Mouse (Mus musculus): ENCODE measurements around the gene Ampd2.

Gene Ampd2

DNA sequence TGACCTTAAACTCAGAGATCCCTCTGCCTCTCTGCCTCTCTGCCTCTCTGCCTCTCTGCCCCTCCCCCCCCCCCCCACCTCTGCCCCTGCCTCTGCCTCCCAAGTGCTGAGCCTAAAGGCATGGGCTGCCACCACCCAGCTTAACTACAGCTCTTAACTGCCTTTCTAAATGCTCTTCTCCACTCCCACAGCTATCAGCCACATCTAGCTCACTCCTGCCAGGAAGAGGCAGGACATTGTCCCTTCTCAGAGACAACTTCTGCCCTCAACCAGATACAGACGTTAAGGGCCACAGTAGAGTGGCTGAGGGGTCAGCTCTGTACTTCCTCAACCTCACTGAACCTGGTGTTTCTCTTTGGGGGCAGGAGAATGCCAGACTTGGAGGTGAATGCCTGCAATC, 17.6 kb downstream of the Ampd2 start:
- DNase-seq (ENCODE audit: low spot score), result no peak

GRCm38 (mm10) chr3:108067370-108067934, 19.0 kb downstream of the Ampd2 start:
- DNase-seq (ENCODE audit: low spot score), result no peak

- DNase-seq (ENCODE audit: low spot score), result no peak
These were observed 20.9 kb downstream of the Ampd2 start for GRCm38 (mm10) chr3:108065551-108065950.

- DNase-seq (ENCODE audit: low spot score), result no peak
These were observed 21.8 kb downstream of the Ampd2 start for GRCm38 (mm10) chr3:108064672-108065071.

- no peak for DNase-seq (ENCODE audit: low spot score)
These were observed 23.8 kb downstream of the Ampd2 start for GRCm38 (mm10) chr3:108062648-108063047.

DNA sequence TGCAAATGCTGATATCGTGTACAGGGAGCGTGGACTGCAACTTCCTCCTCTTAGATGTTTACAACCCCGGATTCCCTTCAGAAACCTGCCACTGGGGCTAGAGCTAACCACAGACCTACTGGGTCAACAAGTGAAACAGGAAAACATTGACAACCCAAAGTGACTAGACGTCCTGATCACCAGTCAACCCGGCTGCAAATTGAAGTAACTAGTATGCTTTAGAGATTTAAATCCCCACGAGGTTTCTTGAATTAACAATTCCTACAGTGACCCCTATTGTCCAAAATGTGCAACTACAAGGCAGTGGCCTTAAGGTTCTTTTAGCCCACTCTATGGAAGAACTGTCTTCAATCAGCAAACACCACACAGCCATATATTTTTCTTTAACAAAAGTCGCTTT, 25.0 kb downstream of the Ampd2 start:
- no peak for DNase-seq (ENCODE audit: low spot score)

- DNase-seq (ENCODE audit: low spot score), result no peak
These were observed 36.0 kb downstream of the Ampd2 start for GRCm38 (mm10) chr3:108050493-108050892.

GRCm38 (mm10) chr3:108048306-108048705, 38.1 kb downstream of the Ampd2 start:
- no peak for DNase-seq (ENCODE audit: low spot score)

- DNase-seq (ENCODE audit: low spot score), result no peak
These were observed 39.4 kb downstream of the Ampd2 start for GRCm38 (mm10) chr3:108046944-108047655.

DNA sequence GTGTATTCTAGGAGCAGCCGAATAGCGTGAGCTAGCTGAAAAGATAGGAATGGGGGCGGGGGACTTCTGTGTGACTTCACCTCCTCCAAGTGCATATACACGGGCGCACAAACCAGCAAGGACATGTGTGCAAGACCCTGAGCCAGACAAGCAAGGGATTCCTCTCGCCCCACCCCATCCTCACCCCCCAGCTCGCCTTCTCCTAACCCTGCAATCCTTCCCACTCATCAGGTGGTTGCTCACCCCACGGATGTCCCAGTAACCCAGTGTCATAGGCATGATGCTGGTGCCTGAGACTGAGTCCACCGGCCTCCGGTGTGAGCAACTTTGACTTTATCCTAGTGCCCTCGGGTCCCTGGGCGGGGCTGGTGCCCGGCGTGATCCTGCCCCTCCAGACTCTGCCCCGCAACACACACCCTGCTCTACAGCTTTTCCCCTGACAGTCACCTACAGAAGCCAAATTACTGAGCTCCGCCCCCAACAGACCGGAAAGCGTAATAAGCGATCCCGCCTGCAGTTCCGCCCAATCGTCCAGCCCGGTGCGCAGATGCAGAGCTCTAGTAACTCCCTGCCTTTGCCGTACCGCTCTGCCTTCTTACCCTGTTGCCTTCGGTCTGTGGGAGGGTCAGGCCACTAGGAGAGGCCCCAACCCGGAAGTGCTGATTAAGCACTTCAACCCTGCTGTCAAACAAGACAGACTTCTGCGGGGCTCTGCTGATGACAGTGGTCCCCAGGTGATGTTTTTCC, 41.9 kb downstream of the Ampd2 start, which contains the start of gene Gstm4:
Gene Gstm4, minus strand, starts transcription at position 501 of the 747 bp plus-strand sequence.
- peak; percentile 81 for DNase-seq (ENCODE audit: low spot score)

DNA sequence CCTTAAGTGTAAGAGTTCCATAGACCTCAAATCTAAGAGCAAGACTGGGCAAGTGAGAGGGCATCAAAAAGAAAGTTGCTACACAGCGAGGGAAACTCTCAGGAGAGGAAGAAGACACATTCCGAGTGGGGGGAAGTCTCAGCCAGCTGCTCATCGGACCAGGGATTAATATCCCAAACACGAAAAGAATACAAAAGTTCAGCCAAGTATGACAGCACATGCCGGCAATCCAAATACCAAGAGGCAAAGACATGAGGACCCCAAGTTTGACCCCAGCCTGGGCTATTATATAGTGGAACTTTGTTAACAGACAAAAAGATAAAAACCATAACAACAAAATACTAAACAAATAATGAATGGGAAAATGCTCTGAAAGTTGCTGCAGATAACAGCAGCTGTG, 53.3 kb downstream of the Ampd2 start:
- no peak for DNase-seq (ENCODE audit: low spot score)

GRCm38 (mm10) chr3:108032113-108032512, 54.3 kb downstream of the Ampd2 start:
- DNase-seq (ENCODE audit: low spot score), result no peak

DNA sequence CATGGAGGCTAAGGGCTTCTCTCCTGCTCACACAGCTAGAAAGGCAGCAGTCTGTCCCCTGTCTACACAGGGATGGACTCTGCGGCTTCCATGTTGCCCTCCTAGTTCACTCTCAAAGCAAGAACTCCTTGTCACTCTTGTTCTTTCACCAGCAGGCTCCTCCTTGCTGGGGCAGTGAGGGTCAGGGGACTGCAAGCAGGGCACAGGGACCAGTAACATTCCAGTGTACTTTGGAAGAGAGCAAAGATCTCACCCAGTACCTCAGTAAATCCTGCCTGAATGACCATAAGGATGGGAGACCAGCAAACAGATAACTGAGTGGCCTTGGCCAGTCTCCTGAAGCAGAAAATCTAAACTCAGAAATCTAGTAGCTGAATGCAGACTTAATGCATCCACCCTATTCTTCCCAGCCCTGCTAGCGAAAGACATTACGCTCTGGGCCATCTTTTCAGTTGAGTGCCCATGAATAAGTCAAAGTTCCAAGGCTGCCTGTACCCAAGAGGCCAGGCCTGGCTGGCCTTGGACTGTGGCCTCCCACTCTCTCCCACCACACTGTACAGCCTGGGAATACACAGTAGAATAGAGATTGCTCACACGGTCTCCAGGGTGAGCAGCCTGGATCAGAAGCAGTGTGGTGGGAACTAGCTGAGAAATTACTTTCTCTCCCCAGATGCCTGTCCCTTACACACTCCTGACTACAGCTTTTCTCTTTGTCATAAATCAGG, 57.6 kb downstream of the Ampd2 start:
- no peak for DNase-seq (ENCODE audit: low spot score)

- no peak for DNase-seq (ENCODE audit: low spot score)
These were observed 59.9 kb downstream of the Ampd2 start for GRCm38 (mm10) chr3:108026597-108026996.

GRCm38 (mm10) chr3:108026049-108026448, 60.4 kb downstream of the Ampd2 start:
- no peak for DNase-seq (ENCODE audit: low spot score)

DNA sequence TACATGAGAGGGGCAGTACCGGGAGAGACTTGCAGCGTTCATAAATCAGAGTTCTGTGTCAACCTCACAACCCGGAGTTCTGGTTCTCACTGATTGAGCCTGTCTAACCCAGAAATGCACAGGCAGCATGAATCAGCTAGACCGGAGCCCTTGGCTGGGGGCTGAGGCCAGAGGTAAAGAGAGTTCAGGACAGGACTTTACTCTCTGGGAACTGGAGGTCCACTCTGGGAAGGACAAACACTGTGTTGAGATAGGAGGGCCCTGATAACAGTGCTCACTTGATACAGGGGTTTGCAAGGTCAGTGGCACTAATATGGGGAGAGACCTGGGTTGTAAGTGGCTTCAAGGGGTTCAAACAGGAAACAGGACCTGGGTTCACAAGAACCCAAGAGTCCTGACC, 61.1 kb downstream of the Ampd2 start:
- DNase-seq (ENCODE audit: low spot score), result no peak
